Mouse (Mus musculus): Measurements from ENCODE around the gene Hmox2. TPM values are rescaled to one million over a fixed set of nuclear protein-coding genes. Genes with fewer than 3 reads are reported as not detected.
"Not testable (repeated sequence)": the region's sequence is repeated elsewhere in the genome, so short reads cannot be mapped to it uniquely, and the experiment has no call there.

The Hmox2 gene
- polyA plus RNA-seq, 1 experiment from 2014 or later: 84.5 TPM

DNA sequence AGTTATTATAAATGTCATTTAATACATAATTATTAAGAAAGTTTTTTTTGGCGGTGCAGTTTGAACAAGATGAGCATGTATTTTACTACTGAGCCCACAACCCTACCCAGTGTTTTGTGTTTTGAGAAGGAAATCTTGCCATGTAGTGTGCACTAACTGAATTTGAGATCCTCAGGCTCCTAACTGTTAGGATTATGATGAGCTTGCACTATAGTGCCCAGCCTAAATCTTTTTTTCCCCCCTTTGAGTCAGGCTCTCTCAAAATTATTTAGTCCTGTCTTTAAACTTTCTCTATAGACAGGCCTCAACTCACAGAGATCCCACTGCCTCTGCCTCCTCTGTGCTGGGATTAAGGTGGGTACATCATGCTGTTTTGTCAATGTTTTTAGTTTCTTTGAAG, 1.4 kb downstream of the Hmox2 start:
- WGBS: 94% methylated on average over 1 of the region's 1 CpGs
- H3K4me1 ChIP-seq (replicated peaks): peaks cover 11% of the 10 kb centered on the region
- H3K9me3 ChIP-seq (replicated peaks): no peaks in the 10 kb centered on the region
- H3K4me3 ChIP-seq: no peak overlapping the region
- no peak overlapping the region for H3K9ac ChIP-seq
- H3K36me3 ChIP-seq: no peaks in the 10 kb centered on the region
- no peaks in the 10 kb centered on the region for H3K27me3 ChIP-seq (replicated peaks)
- H3K27ac ChIP-seq (ENCODE audit: poor library complexity, severe bottlenecking): no peak overlapping the region
- ATAC-seq (ENCODE audit: insufficient number of reproducible peaks, low FRiP score): no peak
- peak overlapping the region; percentile 50 for H3K4me2 ChIP-seq

DNA sequence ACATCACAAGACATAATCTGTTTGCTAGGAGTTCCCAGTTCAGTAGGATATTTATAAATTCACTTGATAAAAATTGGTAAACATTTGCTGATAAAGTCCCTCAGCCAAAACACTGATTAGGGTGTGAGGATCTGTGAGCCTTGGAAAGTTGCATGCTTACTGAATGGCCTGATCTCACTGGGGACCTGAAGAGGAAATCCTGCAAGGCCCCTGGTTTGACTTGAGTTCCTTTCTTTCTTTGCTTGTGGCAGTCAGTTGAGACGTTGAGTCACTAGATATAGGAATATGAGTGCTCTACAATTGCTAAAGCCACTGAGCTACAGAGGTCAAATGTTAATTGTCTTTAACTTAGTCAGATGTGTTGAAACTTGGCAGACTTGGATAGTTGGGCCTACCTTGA, 1.8 kb downstream of the Hmox2 start:
- peak overlapping the region; percentile 50 for H3K4me2 ChIP-seq
- no peak overlapping the region for H3K9ac ChIP-seq
- no peaks in the 10 kb centered on the region for H3K36me3 ChIP-seq
- H3K4me1 ChIP-seq (replicated peaks): peaks cover 11% of the 10 kb centered on the region
- no peaks in the 10 kb centered on the region for H3K9me3 ChIP-seq (replicated peaks)
- H3K27ac ChIP-seq (ENCODE audit: poor library complexity, severe bottlenecking): no peak overlapping the region
- H3K27me3 ChIP-seq (replicated peaks): no peaks in the 10 kb centered on the region
- no peak for ATAC-seq (ENCODE audit: insufficient number of reproducible peaks, low FRiP score)
- 48% methylated on average over 1 of the region's 1 CpGs for WGBS
- H3K4me3 ChIP-seq: no peak overlapping the region

DNA sequence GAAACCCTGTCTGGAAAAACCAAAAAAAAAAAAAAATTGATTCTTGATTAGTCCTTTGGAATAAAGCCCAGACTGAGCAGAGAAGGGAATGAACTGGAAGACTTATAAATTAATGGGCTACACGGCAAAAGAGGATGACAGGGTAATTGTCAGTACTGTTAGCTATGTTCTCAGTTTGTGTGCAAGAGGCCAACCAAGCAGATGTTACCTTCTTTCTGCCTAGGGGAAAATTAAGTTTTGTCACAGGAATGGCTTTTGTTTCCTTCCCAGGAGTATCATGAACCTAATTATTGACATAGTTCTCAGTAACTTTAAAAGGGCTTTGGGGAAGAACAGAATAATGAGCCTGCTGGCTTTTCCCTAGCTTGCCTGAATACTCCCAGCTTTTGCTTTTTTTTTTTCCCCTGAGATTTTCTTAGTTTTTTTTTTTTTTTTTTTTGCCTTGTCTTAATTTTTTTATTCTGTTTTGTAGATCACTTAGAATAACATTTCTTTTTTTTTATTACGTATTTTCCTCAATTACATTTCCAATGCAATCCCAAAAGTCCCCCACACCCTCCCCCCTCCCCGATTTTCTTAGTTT, 4.7 kb downstream of the Hmox2 start:
- 83% methylated on average over 3 of the region's 3 CpGs for WGBS
- H3K9ac ChIP-seq: no peak overlapping the region
- no peak overlapping the region for H3K4me2 ChIP-seq
- H3K27ac ChIP-seq (ENCODE audit: poor library complexity, severe bottlenecking): no peak overlapping the region
- H3K27me3 ChIP-seq (replicated peaks): no peaks in the 10 kb centered on the region
- H3K36me3 ChIP-seq: no peaks in the 10 kb centered on the region
- H3K4me1 ChIP-seq (replicated peaks): peaks cover 11% of the 10 kb centered on the region
- ATAC-seq (ENCODE audit: insufficient number of reproducible peaks, low FRiP score): no peak
- H3K9me3 ChIP-seq (replicated peaks): no peaks in the 10 kb centered on the region
- H3K4me3 ChIP-seq: no peak overlapping the region

DNA sequence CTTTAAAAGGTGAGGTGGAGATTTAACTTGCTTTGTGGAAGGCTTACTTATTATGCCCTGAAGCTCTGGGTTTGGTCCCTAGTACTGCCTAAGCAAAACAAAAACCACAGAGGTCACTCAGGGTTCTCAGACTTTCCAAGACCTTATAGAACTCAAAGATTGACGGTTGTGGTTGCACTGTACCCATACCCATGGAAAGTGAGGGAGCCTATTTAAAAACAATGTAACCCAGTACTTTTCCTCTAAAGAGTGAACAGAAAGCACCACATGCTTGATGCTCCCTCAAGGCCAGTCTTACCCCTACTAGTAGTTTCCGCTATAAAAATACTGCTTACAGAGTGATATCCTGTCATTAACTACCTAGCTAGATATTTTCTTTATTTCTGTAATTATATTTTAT, 10.1 kb downstream of the Hmox2 start:
- Histone ChIP-seq H3K27me3 (replicated peaks) (no peaks in the 10 kb centered on the region), H3K27ac (ENCODE audit: poor library complexity, severe bottlenecking) (no peak overlapping the region), H3K9me3 (replicated peaks) (no peaks in the 10 kb centered on the region), H3K9ac (no peak overlapping the region), H3K4me2 (no peak overlapping the region), H3K4me1 (replicated peaks) (no peaks in the 10 kb centered on the region), H3K4me3 (no peak overlapping the region), H3K36me3 (0 out of 2 replicates have a peak, but pooled peaks cover under 1% of the 10 kb centered on the region)
- 84% methylated on average over 2 of the region's 2 CpGs for WGBS
- ATAC-seq (ENCODE audit: insufficient number of reproducible peaks, low FRiP score): no peak

DNA sequence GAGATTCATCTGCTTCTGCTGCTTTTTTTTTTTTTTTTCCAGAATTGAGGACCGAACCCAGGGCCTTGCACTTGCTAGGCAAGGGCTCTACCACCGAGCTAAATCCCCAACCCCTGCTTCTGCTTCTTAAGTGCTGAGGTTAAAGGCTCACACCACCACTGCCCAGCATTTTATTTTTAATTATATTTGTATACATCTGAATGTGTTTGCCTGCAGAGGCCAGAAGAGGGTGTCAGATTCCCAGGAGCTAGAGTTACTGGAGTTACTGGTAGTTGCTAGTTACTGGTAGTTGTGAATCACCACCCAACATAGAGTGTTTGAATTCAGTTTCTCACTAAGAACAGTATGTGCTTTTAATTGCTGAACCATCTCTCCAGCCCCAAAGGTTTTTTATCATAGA, 13.8 kb downstream of the Hmox2 start:
- WGBS: 89% methylated on average over 2 of the region's 2 CpGs
- H3K4me2 ChIP-seq: no peak overlapping the region
- no peak overlapping the region for H3K9ac ChIP-seq
- peaks cover 2% of the 10 kb centered on the region; the same call in 1 of the 2 replicates for H3K9me3 ChIP-seq (replicated peaks)
- no peak overlapping the region for H3K27ac ChIP-seq (ENCODE audit: poor library complexity, severe bottlenecking)
- no peaks in the 10 kb centered on the region for H3K4me1 ChIP-seq (replicated peaks)
- peaks cover 15% of the 10 kb centered on the region for H3K36me3 ChIP-seq
- ATAC-seq (ENCODE audit: insufficient number of reproducible peaks, low FRiP score): no peak
- no peaks in the 10 kb centered on the region for H3K27me3 ChIP-seq (replicated peaks)
- no peak overlapping the region for H3K4me3 ChIP-seq

DNA sequence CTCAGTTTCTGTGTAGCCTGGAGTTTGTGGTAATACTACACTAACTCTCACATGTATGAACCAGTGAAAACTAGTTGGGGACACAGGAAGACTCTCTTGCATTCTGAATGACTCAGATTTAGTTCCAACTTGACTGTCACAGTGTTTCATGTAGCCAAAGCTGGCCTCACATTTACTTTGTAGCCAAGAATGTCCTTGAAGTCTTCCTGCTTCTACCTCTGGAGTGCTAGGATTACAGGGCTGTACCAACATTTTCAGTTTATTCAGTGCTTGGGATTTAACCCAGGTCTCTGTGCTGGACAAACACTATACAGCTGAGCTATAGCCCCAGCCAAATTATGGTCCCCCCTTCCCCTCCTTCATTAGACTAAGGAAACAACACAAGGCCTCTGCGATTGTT, 16.0 kb downstream of the Hmox2 start:
- 83% methylated on average over 1 of the region's 1 CpGs for WGBS
- Histone ChIP-seq H3K27ac (ENCODE audit: poor library complexity, severe bottlenecking) (no peak overlapping the region), H3K27me3 (replicated peaks) (no peaks in the 10 kb centered on the region), H3K4me2 (no peak overlapping the region), H3K36me3 (peaks cover 15% of the 10 kb centered on the region), H3K9ac (no peak overlapping the region), H3K4me1 (replicated peaks) (no peaks in the 10 kb centered on the region), H3K9me3 (replicated peaks) (peaks cover 2% of the 10 kb centered on the region; the same call in 1 of the 2 replicates), H3K4me3 (no peak overlapping the region)
- no peak for ATAC-seq (ENCODE audit: insufficient number of reproducible peaks, low FRiP score)

DNA sequence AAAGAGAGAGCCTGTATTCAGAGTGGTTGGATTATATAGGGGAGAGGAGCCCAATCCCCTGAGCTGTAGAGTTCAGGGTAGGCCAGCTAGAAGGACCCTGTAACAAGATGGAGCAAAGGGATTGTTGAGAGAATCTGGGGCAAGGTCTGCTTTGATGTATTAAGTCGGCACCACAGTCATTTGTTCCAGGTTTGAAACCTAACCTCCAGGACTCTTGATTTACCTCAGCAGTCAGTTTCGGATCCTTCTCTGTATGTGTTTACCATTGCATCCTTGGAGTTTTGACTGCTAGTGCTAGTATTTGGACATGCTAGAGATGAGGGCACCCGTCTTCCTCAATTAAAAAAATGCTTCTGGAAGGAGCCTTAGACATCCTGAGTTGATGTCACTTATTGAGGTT, 26.0 kb downstream of the Hmox2 start:
- no peak overlapping the region for H3K9ac ChIP-seq
- H3K4me3 ChIP-seq: no peak overlapping the region
- H3K9me3 ChIP-seq (replicated peaks): no peaks in the 10 kb centered on the region; the same call in 1 of the 2 replicates
- no peak for ATAC-seq (ENCODE audit: insufficient number of reproducible peaks, low FRiP score)
- 91% methylated on average over 3 of the region's 3 CpGs for WGBS
- peaks cover 8% of the 10 kb centered on the region for H3K36me3 ChIP-seq
- no peaks in the 10 kb centered on the region for H3K27me3 ChIP-seq (replicated peaks)
- H3K4me1 ChIP-seq (replicated peaks): peaks cover 14% of the 10 kb centered on the region
- H3K4me2 ChIP-seq: no peak overlapping the region
- H3K27ac ChIP-seq (ENCODE audit: poor library complexity, severe bottlenecking): no peak overlapping the region

DNA sequence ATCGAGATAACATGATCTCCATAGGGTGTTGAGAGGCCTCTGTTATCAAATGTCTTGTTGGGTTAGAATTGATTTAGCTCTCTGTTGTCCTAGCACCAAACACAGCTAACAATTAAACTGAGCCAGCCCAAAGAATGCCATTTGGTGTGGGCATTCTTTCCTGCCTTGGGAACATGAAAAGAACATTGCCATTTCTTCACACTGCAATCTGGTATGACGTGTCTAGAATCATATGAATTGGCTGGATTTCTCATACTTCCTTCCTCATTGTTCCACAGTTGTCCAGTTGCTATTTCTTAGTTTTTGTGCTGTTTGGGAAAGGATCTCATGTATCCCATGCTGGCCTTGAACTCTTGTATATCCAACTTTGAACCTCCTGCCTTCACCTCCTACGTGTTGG, 27.9 kb downstream of the Hmox2 start:
- Histone ChIP-seq H3K9ac (no peak overlapping the region), H3K9me3 (replicated peaks) (no peaks in the 10 kb centered on the region; the same call in 1 of the 2 replicates), H3K4me1 (replicated peaks) (peaks cover 18% of the 10 kb centered on the region), H3K4me3 (no peak overlapping the region), H3K27ac (ENCODE audit: poor library complexity, severe bottlenecking) (no peak overlapping the region), H3K36me3 (peaks cover 8% of the 10 kb centered on the region), H3K27me3 (replicated peaks) (no peaks in the 10 kb centered on the region), H3K4me2 (no peak overlapping the region)
- 83% methylated on average over 3 of the region's 3 CpGs for WGBS
- no peak for ATAC-seq (ENCODE audit: insufficient number of reproducible peaks, low FRiP score)

DNA sequence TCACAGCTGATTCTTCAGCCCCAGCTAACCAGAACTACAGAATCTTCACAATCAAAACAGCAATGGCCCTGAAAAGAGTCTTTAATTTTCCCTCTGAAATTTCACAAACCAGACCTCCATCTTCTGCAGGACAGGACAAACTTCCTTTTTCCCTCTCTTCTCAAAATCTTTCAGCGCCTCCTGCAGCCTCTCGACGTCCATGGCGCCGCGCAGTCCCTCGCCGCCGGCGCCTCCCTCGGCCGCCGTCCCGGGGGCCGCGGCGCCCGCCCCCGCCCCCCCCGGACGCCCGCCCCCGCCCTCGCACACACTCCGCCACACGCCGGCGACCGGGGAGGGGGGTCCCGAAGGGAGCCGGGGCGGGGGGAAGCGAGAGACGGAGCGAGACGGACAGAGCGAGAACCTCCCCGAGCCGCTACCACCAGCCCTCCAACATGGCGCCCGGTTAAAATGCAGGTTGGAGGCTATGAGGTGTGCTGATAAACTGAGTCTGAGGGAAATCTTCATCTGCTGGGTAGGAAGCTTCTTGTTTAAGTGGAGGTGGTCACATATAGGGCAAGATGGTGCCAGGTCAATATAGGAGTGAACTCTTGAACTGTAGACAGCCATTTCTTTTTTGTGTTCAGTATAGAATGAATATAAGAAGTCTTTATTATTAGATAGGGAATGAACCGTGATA, 30.6 kb downstream of the Hmox2 start:
- H3K4me2 ChIP-seq: peak overlapping the region; percentile 63
- ATAC-seq (ENCODE audit: insufficient number of reproducible peaks, low FRiP score): peak; percentile 75
- H3K36me3 ChIP-seq; H3K9me3 ChIP-seq (replicated peaks); H3K27me3 ChIP-seq (replicated peaks): not testable (repeated sequence)
- WGBS: 3% methylated on average over 29 of the region's 42 CpGs
- peak overlapping the region; percentile 71 for H3K27ac ChIP-seq (ENCODE audit: poor library complexity, severe bottlenecking)
- peaks cover 38% of the 10 kb centered on the region for H3K4me1 ChIP-seq (replicated peaks)
- peak overlapping the region; percentile 69 for H3K9ac ChIP-seq
- peak overlapping the region; percentile 49 for H3K4me3 ChIP-seq

DNA sequence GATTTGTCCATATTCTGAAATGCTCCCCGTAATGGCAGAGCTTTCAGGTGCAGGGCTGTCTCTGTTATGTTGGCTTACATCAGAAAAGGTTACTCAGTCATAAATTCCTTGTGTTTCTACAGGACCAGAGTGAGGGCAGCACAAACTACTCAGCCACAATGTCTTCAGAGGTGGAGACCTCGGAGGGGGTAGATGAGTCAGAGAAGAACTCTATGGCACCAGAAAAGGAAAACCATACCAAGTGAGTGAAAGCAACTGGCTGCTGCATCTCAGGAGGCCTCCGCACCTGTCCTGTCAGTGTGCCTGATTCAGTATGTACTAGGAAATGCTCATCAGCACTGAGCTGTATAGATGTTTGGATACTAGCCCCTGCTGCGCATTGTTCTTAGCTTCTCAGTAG, 36.3 kb downstream of the Hmox2 start:
- H3K4me2 ChIP-seq: no peak overlapping the region
- peaks cover 37% of the 10 kb centered on the region for H3K36me3 ChIP-seq
- H3K27me3 ChIP-seq (replicated peaks): no peaks in the 10 kb centered on the region
- no peak for ATAC-seq (ENCODE audit: insufficient number of reproducible peaks, low FRiP score)
- H3K9me3 ChIP-seq (replicated peaks): no peaks in the 10 kb centered on the region
- 78% methylated on average over 4 of the region's 4 CpGs for WGBS
- H3K4me1 ChIP-seq (replicated peaks): peaks cover 32% of the 10 kb centered on the region
- H3K4me3 ChIP-seq: no peak overlapping the region
- H3K9ac ChIP-seq: no peak overlapping the region
- 0 out of 2 replicates have a peak overlapping the region, but pooled peaks have one; percentile 33 for H3K27ac ChIP-seq (ENCODE audit: poor library complexity, severe bottlenecking)

DNA sequence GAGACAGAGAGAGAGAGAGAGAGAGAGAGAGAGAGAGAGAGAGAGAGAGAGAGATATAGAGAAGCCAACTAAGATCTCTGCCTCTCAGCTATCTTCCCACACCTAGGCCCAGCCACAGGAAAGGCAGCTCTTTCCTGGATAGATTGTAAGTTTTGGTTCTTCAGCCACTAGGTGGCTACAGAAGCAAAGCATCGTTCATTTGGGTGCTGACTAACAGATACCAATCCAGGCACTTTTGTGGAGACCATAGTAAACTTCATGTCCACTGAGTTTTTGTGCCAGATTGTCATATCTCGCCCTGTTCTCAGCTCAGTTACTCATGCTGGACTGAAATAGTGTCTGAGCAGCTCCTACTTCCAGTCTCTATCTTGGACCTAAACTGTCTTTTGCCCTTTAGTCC, 37.1 kb downstream of the Hmox2 start:
- Histone ChIP-seq H3K4me3 (no peak overlapping the region), H3K36me3 (peaks cover 46% of the 10 kb centered on the region), H3K9me3 (replicated peaks) (no peaks in the 10 kb centered on the region), H3K27ac (ENCODE audit: poor library complexity, severe bottlenecking) (no peak overlapping the region), H3K9ac (no peak overlapping the region), H3K4me2 (no peak overlapping the region), H3K4me1 (replicated peaks) (peaks cover 34% of the 10 kb centered on the region), H3K27me3 (replicated peaks) (no peaks in the 10 kb centered on the region)
- no peak for ATAC-seq (ENCODE audit: insufficient number of reproducible peaks, low FRiP score)
- 28% methylated on average over 2 of the region's 2 CpGs for WGBS

DNA sequence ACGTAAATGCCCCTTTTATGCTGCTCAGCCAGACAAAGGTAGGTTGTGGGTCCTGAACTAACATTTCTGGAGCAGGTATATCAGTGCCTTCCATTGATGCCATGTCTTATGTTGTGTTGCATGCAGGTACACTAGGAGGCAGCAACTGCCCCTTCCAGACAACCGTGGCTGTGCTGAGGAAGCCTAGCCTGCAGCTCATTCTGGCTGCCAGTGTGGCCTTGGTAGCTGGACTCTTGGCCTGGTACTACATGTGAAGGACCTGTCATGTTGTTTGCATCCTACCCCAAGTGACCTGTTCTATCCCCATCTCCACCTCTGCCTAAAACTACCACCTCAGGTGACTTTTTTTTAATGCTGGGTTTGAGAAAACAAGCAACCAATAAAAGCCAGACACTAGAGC, 39.7 kb downstream of the Hmox2 start:
- Histone ChIP-seq H3K36me3 (peaks cover 71% of the 10 kb centered on the region), H3K27me3 (replicated peaks) (no peaks in the 10 kb centered on the region), H3K4me1 (replicated peaks) (peaks cover 21% of the 10 kb centered on the region), H3K9ac (no peak overlapping the region), H3K4me2 (no peak overlapping the region), H3K27ac (ENCODE audit: poor library complexity, severe bottlenecking) (no peak overlapping the region), H3K9me3 (replicated peaks) (no peaks in the 10 kb centered on the region), H3K4me3 (no peak overlapping the region)
- ATAC-seq (ENCODE audit: insufficient number of reproducible peaks, low FRiP score): no peak
- WGBS: 84% methylated on average over 2 of the region's 2 CpGs

Measured in heart, embryonic 12.5 days (tissue).